Mouse (Mus musculus) erythroblast, embryonic 14.5 days (primary cell): Measurements from ENCODE around the gene Lyg1.

Source experiments
- GATA1 ChIP-seq: IDR thresholded peaks from 2 replicates; pipeline ENCODE4 v1.6.1; 2012; ENCODE audit warnings: low read length, inconsistent platforms, mixed read lengths
- TAL1 ChIP-seq: IDR thresholded peaks from 3 replicates; pipeline ENCODE4 v1.6.1; 2012; ENCODE audit warnings: low read length, inconsistent platforms, mixed read lengths

- no peak for TF ChIP-seq GATA1
- TF ChIP-seq TAL1 = no peak
Measured at GRCm38 (mm10) chr1:37954786-37955185, 2.8 kb downstream of the Lyg1 start.
